Mouse (Mus musculus) liver, embryonic 14.5 days (tissue): ENCODE measurements at regions not wholly inside any gene's neighbourhood (a gene's known extent, or its start where the extent isn't known, plus 50 kb on each side); places are given as distances from the start of the nearest gene placed in this dataset.

Source experiments
- ATAC-seq: fragments of 200-750 bp; cut with Nextera tagmentation; 2 replicates; pipeline ENCODE4 v1.8.0; 2017; ENCODE audit warnings: moderate number of reproducible peaks, mild to moderate bottlenecking, moderate library complexity; ENCODE audit not compliant: insufficient read depth
- DNase-seq, 3 experiments: peaks; one replicate each; pipeline ENCODE4 v3.0.0-alpha.2; 2012 to 2013; ENCODE audit warnings: low read depth in 3 of 3, low spot score in 3 of 3
- H3K27ac ChIP-seq: fragments of 300-500 bp; sonication (generic); 2 replicates; pipeline ENCODE4 v1.5.1; 2014; ENCODE audit warnings: moderate library complexity, mild to moderate bottlenecking, control low read depth, inconsistent platforms
- H3K27me3 ChIP-seq: fragments of 300-500 bp; sonication (generic); 2 replicates; pipeline ENCODE4 v1.6.1; 2014; ENCODE audit warnings: mild to moderate bottlenecking, low read length, moderate library complexity; ENCODE audit not compliant: control insufficient read depth, insufficient read depth
- H3K36me3 ChIP-seq: fragments of 300-500 bp; sonication (generic); replicated peaks from 2 replicates; pipeline ENCODE4 v1.6.1; 2014; ENCODE audit warnings: low read depth; ENCODE audit not compliant: control insufficient read depth, insufficient read depth
- H3K4me1 ChIP-seq, 2 experiments: fragments of 200-500 bp in 1 of 2; fragments of 300-500 bp in 1 of 2; sonication (generic) in 1 of 2; replicated peaks; 2 replicates each; pipeline ENCODE4 v1.6.1; 2012 to 2014; ENCODE audit warnings: antibody characterized with exemption in 1 of 2, inconsistent platforms in 1 of 2, low read length in 1 of 2; ENCODE audit not compliant: control insufficient read depth in 2 of 2, insufficient read depth in 2 of 2
- H3K4me2 ChIP-seq: fragments of 300-500 bp; sonication (generic); 2 replicates; pipeline ENCODE4 v1.6.1; 2014; ENCODE audit warnings: low read depth, mild to moderate bottlenecking, control low read depth, moderate library complexity
- H3K4me3 ChIP-seq, 2 experiments: fragments of 200-500 bp in 1 of 2; fragments of 300-500 bp in 1 of 2; sonication (generic) in 1 of 2; 2 replicates each; pipeline ENCODE4 v1.5.1; 2012 to 2014; ENCODE audit warnings: low read depth in 2 of 2, low read length in 2 of 2, mild to moderate bottlenecking in 2 of 2, control low read depth in 1 of 2, inconsistent platforms in 1 of 2, moderate library complexity in 1 of 2; ENCODE audit not compliant: insufficient read depth in 1 of 2
- H3K9ac ChIP-seq: fragments of 300-500 bp; sonication (generic); replicated peaks from 2 replicates; pipeline ENCODE4 v1.6.1; 2014; ENCODE audit warnings: mild to moderate bottlenecking, control low read depth, moderate library complexity
- H3K9me3 ChIP-seq: fragments of 300-500 bp; sonication (generic); 2 replicates; pipeline ENCODE4 v1.6.1; 2016; ENCODE audit warnings: low read length, mixed read lengths; ENCODE audit not compliant: control insufficient read depth
- CTCF ChIP-seq: IDR thresholded peaks from 2 replicates; pipeline ENCODE4 v1.5.1; 2016; ENCODE audit warnings: antibody characterized with exemption, low read depth, control low read depth
- EP300 ChIP-seq: IDR thresholded peaks from 2 replicates; pipeline ENCODE4 v1.6.1; 2016; ENCODE audit warnings: antibody characterized with exemption, low read depth
- WGBS: fragments of 180-500 bp; shearing (Covaris S2); extraction: QIAGEN DNeasy Blood & Tissue Kit; methylation state at CpG from one replicate; pipeline ENCODE4 v1.1.7; 2014; ENCODE audit not compliant: insufficient replicate concordance; 5-methylcytosine and 5-hydroxymethylcytosine counted together

- Histone ChIP-seq H3K4me2 (no peak overlapping the region), H3K27ac (no peak overlapping the region), H3K9me3 (no peaks in the 10 kb centered on the region), H3K4me1 (no peaks in the 10 kb centered on the region), H3K9ac (no peak overlapping the region), H3K36me3 (no peaks in the 10 kb centered on the region), H3K27me3 (no peaks in the 10 kb centered on the region), H3K4me3 (no peak overlapping the region)
- no peak for ATAC-seq
- WGBS = 73% methylated on average over 9 of the region's 9 CpGs
- DNase-seq = no peak
- no peak for TF ChIP-seq EP300
- TF ChIP-seq CTCF = no peak
Measured at GRCm38 (mm10) chr2:124820821-124821220, 247.1 kb upstream of the Slc24a5 start.

DNA sequence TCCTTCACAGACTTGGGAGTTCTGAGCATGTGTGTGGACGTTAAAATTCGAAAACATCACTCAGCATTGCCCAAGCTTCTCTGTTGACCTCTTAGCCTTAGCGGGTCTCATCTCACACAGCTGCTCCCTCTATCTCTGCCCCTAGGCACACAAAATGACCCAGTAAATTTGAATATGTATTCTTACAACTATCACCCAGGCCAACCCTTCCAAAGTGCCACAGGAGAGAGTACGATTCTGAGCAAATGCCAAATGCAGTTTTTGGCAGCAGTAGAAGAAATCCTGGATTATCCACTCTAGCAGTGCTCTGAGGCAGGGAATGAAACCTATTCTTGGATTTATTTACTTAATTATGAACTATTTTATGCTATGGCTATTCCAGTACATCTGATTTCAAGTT lies 246.6 kb upstream of the Slc24a5 start:
- Histone ChIP-seq H3K4me1 (no peaks in the 10 kb centered on the region), H3K4me3 (no peak overlapping the region), H3K27me3 (no peaks in the 10 kb centered on the region), H3K4me2 (no peak overlapping the region), H3K9me3 (no peaks in the 10 kb centered on the region), H3K36me3 (no peaks in the 10 kb centered on the region), H3K9ac (no peak overlapping the region), H3K27ac (no peak overlapping the region)
- TF ChIP-seq EP300 = no peak
- TF ChIP-seq CTCF = no peak
- no peak for DNase-seq
- no peak for ATAC-seq
- WGBS = 53% methylated on average over 4 of the region's 4 CpGs

DNA sequence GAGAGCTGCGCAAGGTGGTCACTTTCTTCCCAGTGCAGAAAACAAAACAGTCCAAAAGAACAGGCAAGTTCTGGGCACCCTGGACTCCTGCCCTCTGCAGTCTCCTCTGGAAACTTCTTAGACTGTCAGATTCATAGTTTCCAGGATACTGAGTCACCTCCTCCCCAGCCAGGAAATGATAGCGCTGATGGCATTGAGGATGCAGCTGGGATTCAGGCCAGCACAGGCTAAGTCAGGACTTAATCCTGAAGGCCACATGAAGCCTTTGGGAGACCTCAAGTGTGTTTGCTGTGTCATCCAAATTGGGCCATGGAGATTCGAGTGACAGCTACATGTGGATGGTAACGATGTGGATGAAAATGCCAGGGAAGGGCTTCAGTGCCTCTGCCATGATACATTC lies 219.1 kb upstream of the Slc24a5 start:
- no peaks in the 10 kb centered on the region; a peak in 1 of 4 replicates for H3K4me1 ChIP-seq
- no peak for TF ChIP-seq CTCF
- no peak for TF ChIP-seq EP300
- no peak overlapping the region for H3K4me2 ChIP-seq
- DNase-seq (no peak), ATAC-seq (no peak)
- no peaks in the 10 kb centered on the region for H3K36me3 ChIP-seq
- no peak overlapping the region for H3K9ac ChIP-seq
- H3K27ac ChIP-seq = no peak overlapping the region
- H3K9me3 ChIP-seq = no peaks in the 10 kb centered on the region
- no peak overlapping the region for H3K4me3 ChIP-seq
- H3K27me3 ChIP-seq = no peaks in the 10 kb centered on the region
- 53% methylated on average over 4 of the region's 4 CpGs for WGBS

DNA sequence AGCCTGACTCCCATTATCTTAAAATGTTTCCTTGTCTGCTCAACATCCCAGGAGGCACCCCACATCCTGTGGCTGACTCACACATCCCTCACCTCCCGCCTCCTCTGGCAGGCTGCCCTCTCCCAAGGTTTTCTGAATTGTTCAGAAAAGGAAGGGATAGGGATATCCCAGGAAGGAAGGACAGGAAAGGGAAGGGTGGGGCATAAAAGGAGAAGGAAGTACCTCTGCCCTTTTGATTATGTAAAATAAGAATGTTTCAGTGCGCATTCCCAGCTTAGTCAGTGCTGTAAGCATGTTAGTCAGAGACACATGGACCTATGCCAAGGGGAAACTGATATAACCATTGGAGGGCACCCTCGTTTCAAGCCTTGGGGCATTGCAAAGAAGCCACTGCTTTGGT lies 209.4 kb upstream of the Slc24a5 start:
- DNase-seq (peak in 1 of 3 experiments; percentile 1), ATAC-seq (peak; percentile 53; the same call in 1 of the 2 replicates)
- no peak overlapping the region for H3K4me3 ChIP-seq
- H3K27me3 ChIP-seq = no peaks in the 10 kb centered on the region
- no peaks in the 10 kb centered on the region for H3K36me3 ChIP-seq
- 12% methylated on average over 3 of the region's 3 CpGs for WGBS
- no peaks in the 10 kb centered on the region for H3K9me3 ChIP-seq
- H3K27ac ChIP-seq = no peak overlapping the region
- H3K4me1 ChIP-seq = no peaks in the 10 kb centered on the region; a peak in 1 of 4 replicates
- no peak overlapping the region for H3K9ac ChIP-seq
- no peak overlapping the region for H3K4me2 ChIP-seq
- TF ChIP-seq EP300 = no peak
- no peak for TF ChIP-seq CTCF

- H3K36me3 ChIP-seq = no peaks in the 10 kb centered on the region
- no peak overlapping the region for H3K4me2 ChIP-seq
- no peaks in the 10 kb centered on the region for H3K9me3 ChIP-seq
- WGBS = 30% methylated on average over 4 of the region's 4 CpGs
- H3K4me3 ChIP-seq = no peak overlapping the region
- ATAC-seq (no peak), DNase-seq (no peak)
- H3K4me1 ChIP-seq = no peaks in the 10 kb centered on the region
- no peaks in the 10 kb centered on the region for H3K27me3 ChIP-seq
- H3K9ac ChIP-seq = no peak overlapping the region
- no peak overlapping the region for H3K27ac ChIP-seq
- no peak for TF ChIP-seq CTCF
- no peak for TF ChIP-seq EP300
Measured at GRCm38 (mm10) chr2:124888209-124888608, 179.7 kb upstream of the Slc24a5 start.
